Mouse (Mus musculus): ENCODE measurements at regions not wholly inside any gene's neighbourhood (a gene's known extent, or its start where the extent isn't known, plus 50 kb on each side); places are given as distances from the start of the nearest gene placed in this dataset.

- DNase-seq (ENCODE audit: low spot score): no peak
- H3K9me3 ChIP-seq (replicated peaks): no peaks in the 10 kb centered on the region
These were observed 75.6 kb upstream of the Sp4 start for GRCm38 (mm10) chr12:118376521-118377493.

GRCm38 (mm10) chr12:118373250-118373649, 72.0 kb upstream of the Sp4 start:
- ATAC-seq (ENCODE audit: extremely low read depth, insufficient number of reproducible peaks, low FRiP score, poor library complexity, severe bottlenecking) (no peak), DNase-seq (ENCODE audit: low spot score) (no peak)
- no peaks in the 10 kb centered on the region for H3K36me3 ChIP-seq (replicated peaks)
- H3K4me3 ChIP-seq (ENCODE audit: low read depth, low read length): no peak overlapping the region
- no peaks in the 10 kb centered on the region for H3K9me3 ChIP-seq (replicated peaks)
- no peaks in the 10 kb centered on the region for H3K4me1 ChIP-seq (ENCODE audit: insufficient read depth, low read depth, low read length)
- peaks cover 2% of the 10 kb centered on the region; the same call in 1 of the 2 replicates for H3K27me3 ChIP-seq (ENCODE audit: insufficient read depth, low read length)
- no peak for TF ChIP-seq CTCF (IDR thresholded peaks at IDR 0.05; ENCODE audit: low read depth, low read length)
- TF ChIP-seq TAL1 (conservative IDR thresholded peaks at IDR 0.05; ENCODE audit: low read depth, low read length): no peak
- no peak for TF ChIP-seq GATA2 (IDR thresholded peaks at IDR 0.05; ENCODE audit: borderline replicate concordance, low read depth, low read length)
- no peak for TF ChIP-seq GATA1 (IDR thresholded peaks at IDR 0.05; ENCODE audit: borderline replicate concordance, low read length)
- no peak for TF ChIP-seq POLR2AphosphoS5 (IDR thresholded peaks at IDR 0.05; ENCODE audit: insufficient replicate concordance, low read depth, low read length)

More at GRCm38 (mm10) chr12:118376521-118377493, 75.6 kb upstream of the Sp4 start:
- Histone ChIP-seq H3K27me3 (ENCODE audit: insufficient read depth, low read length) (peaks cover 2% of the 10 kb centered on the region; the same call in 1 of the 2 replicates), H3K4me1 (ENCODE audit: insufficient read depth, low read depth, low read length) (no peaks in the 10 kb centered on the region), H3K4me3 (ENCODE audit: low read depth, low read length) (no peak overlapping the region), H3K36me3 (replicated peaks) (no peaks in the 10 kb centered on the region)
- no peak for TF ChIP-seq POLR2AphosphoS5 (IDR thresholded peaks at IDR 0.05; ENCODE audit: insufficient replicate concordance, low read depth, low read length)
- TF ChIP-seq TAL1 (conservative IDR thresholded peaks at IDR 0.05; ENCODE audit: low read depth, low read length): no peak
- no peak for TF ChIP-seq CTCF (IDR thresholded peaks at IDR 0.05; ENCODE audit: low read depth, low read length)
- no peak for TF ChIP-seq GATA2 (IDR thresholded peaks at IDR 0.05; ENCODE audit: borderline replicate concordance, low read depth, low read length)
- TF ChIP-seq GATA1 (IDR thresholded peaks at IDR 0.05; ENCODE audit: borderline replicate concordance, low read length): no peak
- ATAC-seq (ENCODE audit: extremely low read depth, insufficient number of reproducible peaks, low FRiP score, poor library complexity, severe bottlenecking): no peak

GRCm38 (mm10) chr12:118371905-118372304, 70.7 kb upstream of the Sp4 start:
- H3K9me3 ChIP-seq (replicated peaks): no peaks in the 10 kb centered on the region
- H3K27me3 ChIP-seq (ENCODE audit: insufficient read depth, low read length): no peaks in the 10 kb centered on the region
- ATAC-seq (ENCODE audit: extremely low read depth, insufficient number of reproducible peaks, low FRiP score, poor library complexity, severe bottlenecking) (no peak), DNase-seq (ENCODE audit: low spot score) (no peak)
- TF ChIP-seq POLR2AphosphoS5 (IDR thresholded peaks at IDR 0.05; ENCODE audit: insufficient replicate concordance, low read depth, low read length) (no peak), TAL1 (conservative IDR thresholded peaks at IDR 0.05; ENCODE audit: low read depth, low read length) (no peak), GATA1 (IDR thresholded peaks at IDR 0.05; ENCODE audit: borderline replicate concordance, low read length) (no peak), GATA2 (IDR thresholded peaks at IDR 0.05; ENCODE audit: borderline replicate concordance, low read depth, low read length) (no peak), CTCF (IDR thresholded peaks at IDR 0.05; ENCODE audit: low read depth, low read length) (no peak)
- H3K4me1 ChIP-seq (ENCODE audit: insufficient read depth, low read depth, low read length): 0 out of 2 replicates have a peak, but pooled peaks cover 3% of the 10 kb centered on the region
- H3K36me3 ChIP-seq (replicated peaks): no peaks in the 10 kb centered on the region
- H3K4me3 ChIP-seq (ENCODE audit: low read depth, low read length): no peak overlapping the region

- TF ChIP-seq GATA2 (IDR thresholded peaks at IDR 0.05; ENCODE audit: borderline replicate concordance, low read depth, low read length) (no peak), POLR2AphosphoS5 (IDR thresholded peaks at IDR 0.05; ENCODE audit: insufficient replicate concordance, low read depth, low read length) (no peak), GATA1 (IDR thresholded peaks at IDR 0.05; ENCODE audit: borderline replicate concordance, low read length) (no peak), TAL1 (conservative IDR thresholded peaks at IDR 0.05; ENCODE audit: low read depth, low read length) (no peak), CTCF (IDR thresholded peaks at IDR 0.05; ENCODE audit: low read depth, low read length) (no peak)
- Histone ChIP-seq H3K9me3 (replicated peaks) (no peaks in the 10 kb centered on the region), H3K36me3 (replicated peaks) (no peaks in the 10 kb centered on the region), H3K4me1 (ENCODE audit: insufficient read depth, low read depth, low read length) (0 out of 2 replicates have a peak, but pooled peaks cover 3% of the 10 kb centered on the region), H3K27me3 (ENCODE audit: insufficient read depth, low read length) (no peaks in the 10 kb centered on the region), H3K4me3 (ENCODE audit: low read depth, low read length) (no peak overlapping the region)
- DNase-seq (ENCODE audit: low spot score) (no peak), ATAC-seq (ENCODE audit: extremely low read depth, insufficient number of reproducible peaks, low FRiP score, poor library complexity, severe bottlenecking) (peak; percentile 62)
These were observed 66.3 kb upstream of the Sp4 start for GRCm38 (mm10) chr12:118367307-118368076.

- Histone ChIP-seq H3K4me3 (ENCODE audit: low read depth, low read length) (no peak overlapping the region), H3K9me3 (replicated peaks) (0 out of 2 replicates have a peak, but pooled peaks cover 3% of the 10 kb centered on the region), H3K27me3 (ENCODE audit: insufficient read depth, low read length) (no peaks in the 10 kb centered on the region), H3K4me1 (ENCODE audit: insufficient read depth, low read depth, low read length) (no peaks in the 10 kb centered on the region), H3K36me3 (replicated peaks) (no peaks in the 10 kb centered on the region)
- no peak for TF ChIP-seq TAL1 (conservative IDR thresholded peaks at IDR 0.05; ENCODE audit: low read depth, low read length)
- no peak for TF ChIP-seq GATA1 (IDR thresholded peaks at IDR 0.05; ENCODE audit: borderline replicate concordance, low read length)
- TF ChIP-seq CTCF (IDR thresholded peaks at IDR 0.05; ENCODE audit: low read depth, low read length): no peak
- TF ChIP-seq GATA2 (IDR thresholded peaks at IDR 0.05; ENCODE audit: borderline replicate concordance, low read depth, low read length): no peak
- TF ChIP-seq POLR2AphosphoS5 (IDR thresholded peaks at IDR 0.05; ENCODE audit: insufficient replicate concordance, low read depth, low read length): no peak
- ATAC-seq (ENCODE audit: extremely low read depth, insufficient number of reproducible peaks, low FRiP score, poor library complexity, severe bottlenecking): no peak
- no peak for DNase-seq (ENCODE audit: low spot score)
These were observed 51.6 kb upstream of the Sp4 start for GRCm38 (mm10) chr12:118352866-118353265.
